Mouse (Mus musculus) large intestine, adult 2 months (tissue): Measurements from ENCODE around the gene Batf2. TPM values are rescaled to one million over a fixed set of nuclear protein-coding genes. Genes with fewer than 3 reads are reported as not detected.
A peak's percentile ranks its signal among the peaks of the same experiment; 100 is the strongest.
"Not testable (repeated sequence)": the region's sequence is repeated elsewhere in the genome, so short reads cannot be mapped to it uniquely, and the experiment has no call there.

Source experiments
- DNase-seq: peaks from one replicate; pipeline ENCODE4 v3.0.0-alpha.2; 2012; ENCODE audit warnings: low read depth, low spot score
- WGBS: fragments of 180-500 bp; shearing (Covaris S2); methylation state at CpG from one replicate; pipeline ENCODE4 v1.1.7; 2018; 5-methylcytosine and 5-hydroxymethylcytosine counted together
- polyA plus RNA-seq: library from polyadenylated mRNA; depleted of rRNA; stranded (reverse); fragments of >200 nt; gene quantifications from 2 replicates; pipeline ENCODE4 v1.2.3, GENCODE M21; 2012

Gene Batf2
- polyA plus RNA-seq, 1 experiment, result 123 TPM

DNA sequence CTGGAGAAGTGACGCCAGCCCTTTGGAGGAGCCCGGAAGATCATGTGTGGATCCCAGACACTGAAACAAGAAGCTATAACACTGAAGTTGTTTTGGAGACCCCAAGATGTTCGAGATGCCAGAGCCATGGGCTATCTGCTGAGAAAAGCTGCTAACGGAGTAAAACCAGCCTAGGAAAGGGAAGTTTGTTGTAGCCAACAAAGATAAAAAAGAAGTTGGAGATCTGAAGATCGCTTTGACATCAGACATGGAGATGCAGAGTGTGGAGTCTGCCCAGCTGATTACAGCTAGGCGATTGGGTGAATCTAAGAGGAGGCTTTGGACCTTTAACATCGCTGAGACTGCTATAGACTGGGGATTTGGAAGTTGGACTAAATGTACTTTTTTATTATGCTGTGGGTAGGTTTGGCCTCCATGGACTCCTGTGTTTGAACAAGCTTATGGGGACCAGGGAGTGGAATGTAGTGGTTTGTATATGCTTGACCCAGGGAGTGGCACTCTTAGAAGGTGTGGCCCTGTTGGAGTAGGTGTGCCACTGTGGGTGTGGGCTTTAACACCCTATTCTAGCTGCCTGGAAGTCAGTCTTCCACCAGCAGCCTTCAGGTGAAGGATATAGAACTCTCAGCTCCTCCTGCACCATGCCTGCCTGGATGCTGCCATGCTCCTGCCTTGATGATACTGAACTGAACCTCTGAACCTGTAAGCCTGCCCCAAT lies 10.2 kb upstream of the Batf2 start:
- WGBS, result 62% methylated on average over 7 of the region's 7 CpGs
- not testable (repeated sequence) for DNase-seq

- 89% methylated on average over 7 of the region's 7 CpGs for WGBS
- DNase-seq, result no peak
Measured at GRCm38 (mm10) chr19:6132171-6132827, 8.5 kb upstream of the Batf2 start.

GRCm38 (mm10) chr19:6133197-6133596 lies 7.6 kb upstream of the Batf2 start:
- 42% methylated on average over 1 of the region's 1 CpGs for WGBS
- DNase-seq, result not testable (repeated sequence)

DNA sequence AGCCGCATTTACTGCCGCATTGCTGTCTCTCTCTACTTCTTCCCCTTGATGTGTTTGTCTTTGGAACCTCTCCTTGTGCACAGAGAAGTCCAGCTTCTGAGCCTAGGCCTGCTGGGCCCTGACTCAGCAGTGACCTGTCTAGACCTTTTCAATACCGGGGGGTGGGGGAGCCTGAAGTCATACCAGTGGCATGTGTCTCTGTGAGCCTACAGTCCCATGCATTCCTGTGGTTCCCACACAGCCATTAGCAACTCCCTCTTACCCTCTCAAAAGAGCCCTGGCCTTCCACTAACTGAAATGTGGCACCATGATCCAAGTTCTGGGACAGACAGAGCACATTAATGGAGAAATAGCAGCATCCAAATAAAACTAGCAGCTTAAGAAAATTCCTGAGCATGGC lies 4.4 kb upstream of the Batf2 start:
- no peak for DNase-seq
- WGBS, result 80% methylated on average over 3 of the region's 3 CpGs

DNA sequence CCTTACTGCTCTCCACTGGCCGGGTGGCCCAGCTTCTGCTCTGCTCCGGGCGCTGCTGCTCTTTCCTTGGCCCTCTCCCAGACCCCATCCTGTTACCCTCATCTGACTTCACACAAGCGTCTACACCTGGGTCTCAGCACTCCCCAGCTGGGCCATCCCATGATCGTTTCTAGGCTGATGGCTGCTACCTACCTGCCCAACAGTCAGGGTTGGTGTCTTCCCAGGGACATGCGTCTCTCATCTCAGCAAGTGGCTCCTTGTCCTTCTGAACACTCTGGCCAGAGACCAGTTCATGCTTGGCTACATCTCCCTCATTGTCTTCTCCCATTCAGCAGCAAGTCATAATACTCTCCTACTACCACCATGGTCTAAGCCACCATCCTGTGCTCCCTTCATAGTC lies 1.1 kb upstream of the Batf2 start:
- no peak for DNase-seq
- WGBS, result 93% methylated on average over 6 of the region's 6 CpGs

DNA sequence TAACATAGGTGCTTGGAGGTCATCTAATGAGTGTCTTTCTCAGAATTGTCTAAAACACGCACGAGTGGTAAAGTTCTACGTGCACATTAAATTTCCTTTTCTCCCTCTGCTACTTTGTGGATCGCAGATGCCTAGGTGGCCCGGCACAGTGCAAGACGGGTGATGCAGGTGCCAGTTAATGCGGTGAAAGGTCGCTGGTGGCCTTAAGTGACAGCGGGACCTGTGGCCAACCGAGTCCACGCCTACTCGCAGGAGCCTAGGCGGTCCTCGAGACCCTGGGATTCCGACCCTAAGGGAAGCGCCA lies 457 bp upstream of the Batf2 start:
- under 1% methylated on average over 16 of the region's 16 CpGs for WGBS

DNA sequence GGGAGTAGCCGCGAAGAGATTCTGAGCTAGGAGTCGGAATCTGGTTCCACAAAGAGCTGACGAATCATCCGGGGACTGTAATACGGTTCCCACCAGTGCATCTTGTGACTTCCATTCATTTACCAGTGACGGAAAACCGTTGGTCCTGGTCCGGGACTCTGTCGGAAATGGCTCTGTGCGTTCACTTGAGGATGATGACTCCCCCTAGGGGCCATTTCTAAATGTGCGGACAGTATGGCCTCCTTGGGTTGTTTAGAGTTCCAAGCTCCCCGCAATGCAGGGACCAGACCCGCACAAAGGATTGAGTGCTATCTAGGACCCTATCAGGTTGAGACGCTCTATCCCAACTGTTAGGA lies 589 bp downstream of the Batf2 start, which contains the start of gene Arl2:
TSS of gene Arl2 (minus strand) at position 155 of the 356 bp plus-strand sequence.
- no peak for DNase-seq
- under 1% methylated on average over 15 of the region's 15 CpGs for WGBS

More for the DNA sequence above, 457 bp upstream of the Batf2 start:
- DNase-seq, result no peak

GRCm38 (mm10) chr19:6144842-6145241 lies 4.1 kb downstream of the Batf2 start:
- WGBS, result 55% methylated on average over 5 of the region's 5 CpGs
- no peak for DNase-seq

DNA sequence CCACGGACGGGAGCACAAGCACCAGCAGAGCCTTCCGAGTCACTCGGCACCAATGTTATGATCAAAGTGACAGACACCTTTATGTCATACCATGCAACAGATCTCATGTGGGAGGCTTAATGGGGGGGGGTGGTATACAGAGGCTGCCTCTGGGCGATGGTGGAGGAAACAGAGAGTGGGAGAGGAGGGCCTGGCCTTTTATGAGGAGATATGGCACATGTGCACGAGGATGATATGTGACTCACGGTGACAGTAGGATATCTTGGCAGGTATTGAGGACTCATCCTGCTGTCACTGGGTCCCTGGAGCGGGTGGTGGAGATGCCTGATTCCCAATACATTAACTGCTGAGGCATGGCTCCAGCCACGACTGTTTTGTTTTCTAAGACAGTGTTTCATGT lies 14.4 kb downstream of the Batf2 start:
- no peak for DNase-seq
- 81% methylated on average over 9 of the region's 9 CpGs for WGBS

- 65% methylated on average over 8 of the region's 8 CpGs for WGBS
Measured at GRCm38 (mm10) chr19:6156372-6156771, 15.6 kb downstream of the Batf2 start.

GRCm38 (mm10) chr19:6157220-6157619 lies 16.4 kb downstream of the Batf2 start:
- DNase-seq, result no peak
- 48% methylated on average over 6 of the region's 6 CpGs for WGBS

More at GRCm38 (mm10) chr19:6156372-6156771, 15.6 kb downstream of the Batf2 start:
- no peak for DNase-seq

GRCm38 (mm10) chr19:6163872-6164547 lies 23.2 kb downstream of the Batf2 start:
- peak; percentile 53 for DNase-seq
- WGBS, result 17% methylated on average over 10 of the region's 10 CpGs

DNA sequence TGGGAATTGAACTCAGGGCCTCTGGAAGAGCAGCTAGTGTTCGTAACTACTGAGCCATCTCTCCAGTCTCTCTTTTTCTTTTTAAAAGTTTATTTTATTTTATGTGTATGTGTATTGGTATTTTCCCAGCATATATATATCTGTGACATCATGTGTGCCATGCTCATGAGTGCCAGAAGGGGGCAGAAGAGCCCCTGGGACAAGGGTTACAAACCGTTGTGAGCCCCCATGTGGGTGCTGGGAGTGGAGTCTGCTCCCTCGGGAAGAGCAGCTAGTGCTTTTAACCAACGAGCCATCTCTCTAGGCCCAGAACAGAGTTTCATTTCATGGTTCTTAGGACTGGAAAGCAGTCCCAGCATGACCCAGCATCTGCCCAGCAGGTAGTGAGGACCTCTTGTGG lies 26.0 kb downstream of the Batf2 start:
- 83% methylated on average over 4 of the region's 4 CpGs for WGBS
- DNase-seq, result no peak

DNA sequence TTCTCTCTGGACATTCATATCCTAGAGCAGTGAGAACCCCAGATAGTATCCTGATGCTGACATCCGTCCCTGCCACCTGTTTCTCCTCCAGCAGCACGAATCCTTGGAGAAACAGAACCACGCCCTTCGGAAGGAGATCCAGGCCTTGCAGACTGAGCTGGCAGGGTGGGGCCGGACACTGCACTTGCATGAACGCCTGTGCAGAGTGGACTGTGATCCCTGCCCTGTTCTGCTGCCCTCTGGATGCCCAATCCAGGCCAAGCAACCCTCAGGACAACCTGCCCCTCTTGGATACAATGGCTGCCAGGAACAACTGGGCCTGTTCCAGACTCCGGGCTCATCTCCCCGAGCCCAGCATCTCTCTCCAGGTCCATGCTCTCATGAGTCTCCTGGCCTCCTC lies 30.4 kb downstream of the Batf2 start:
- peak; percentile 66 for DNase-seq
- whole genome bisulfite sequencing, result 36% methylated on average over 8 of the region's 8 CpGs

GRCm38 (mm10) chr19:6174771-6175170 lies 34.0 kb downstream of the Batf2 start:
- no peak for DNase-seq
- 42% methylated on average over 5 of the region's 5 CpGs for WGBS

DNA sequence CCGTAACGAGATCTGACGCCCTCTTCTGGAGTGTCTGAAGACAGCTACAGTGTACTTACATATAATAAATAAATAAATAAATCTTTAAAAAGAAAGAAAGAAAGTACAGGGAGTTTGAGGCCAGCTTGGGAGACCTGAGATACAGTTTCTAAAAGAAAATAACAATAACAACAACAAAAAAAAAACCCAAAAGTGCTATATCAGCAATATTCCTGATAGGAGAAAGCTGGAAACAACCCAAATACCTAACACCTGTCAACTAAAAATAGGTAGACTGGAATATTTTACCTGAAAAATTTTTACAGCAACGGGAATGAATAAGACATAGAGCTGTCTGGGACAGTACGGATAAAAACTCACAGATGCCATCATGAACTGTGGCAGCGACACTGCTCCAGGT lies 38.0 kb downstream of the Batf2 start:
- WGBS, result 86% methylated on average over 6 of the region's 6 CpGs

GRCm38 (mm10) chr19:6181629-6182028 lies 40.8 kb downstream of the Batf2 start:
- 21% methylated on average over 5 of the region's 5 CpGs for WGBS
- no peak for DNase-seq

More for the DNA sequence above, 38.0 kb downstream of the Batf2 start:
- no peak for DNase-seq

- WGBS, result under 1% methylated on average over 3 of the region's 3 CpGs
- DNase-seq, result peak; percentile 57
Measured at GRCm38 (mm10) chr19:6182534-6182933, 41.8 kb downstream of the Batf2 start.

DNA sequence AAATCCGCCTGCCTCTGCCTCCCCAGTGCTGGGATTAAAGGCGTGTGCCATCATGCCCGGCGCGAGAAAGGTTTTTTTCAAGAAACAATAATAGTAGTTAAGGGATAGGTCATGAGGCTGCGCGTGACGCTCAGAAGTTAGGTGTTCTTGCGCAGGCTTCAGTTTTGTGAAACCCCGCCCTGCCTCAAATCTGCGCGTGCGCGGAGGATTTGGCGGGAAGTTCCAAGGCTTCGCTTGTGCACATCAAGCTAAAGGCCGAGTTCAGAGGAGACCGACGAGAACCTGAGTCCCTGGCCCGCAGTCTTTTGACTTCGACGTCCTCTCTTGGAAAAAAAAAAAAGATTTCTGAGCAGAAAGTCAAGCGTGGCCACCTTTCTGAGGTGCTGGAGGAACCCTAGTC lies 43.3 kb downstream of the Batf2 start, which contains the start of gene Majin:
TSS of gene Majin (plus strand) at position 258 of the 400 bp plus-strand sequence.
- WGBS, result 88% methylated on average over 23 of the region's 23 CpGs
- no peak for DNase-seq

DNA sequence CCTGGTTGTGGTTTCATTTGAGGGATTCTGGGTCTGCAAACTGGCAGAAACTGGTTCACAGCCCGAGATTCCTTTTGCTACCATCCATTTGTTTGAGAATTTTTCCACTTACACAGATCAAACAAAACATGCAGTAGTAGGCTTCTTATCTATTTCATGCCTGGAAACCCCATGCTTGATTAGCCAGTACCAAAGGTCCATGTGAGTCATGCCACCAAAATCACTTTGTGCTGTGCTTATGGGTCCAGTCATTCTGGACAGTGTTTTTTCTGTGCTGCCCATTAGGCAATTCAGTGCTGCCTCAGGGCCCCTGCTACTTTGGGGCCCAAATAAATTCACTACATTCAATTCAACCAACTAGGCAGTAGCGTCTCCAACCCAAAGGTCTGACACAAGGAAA lies 63.5 kb downstream of the Batf2 start:
- DNase-seq, result no peak
- WGBS, result 65% methylated on average over 2 of the region's 2 CpGs

- DNase-seq, result no peak
- 60% methylated on average over 5 of the region's 5 CpGs for WGBS
Measured at GRCm38 (mm10) chr19:6206716-6207115, 65.9 kb downstream of the Batf2 start.
